Mouse (Mus musculus) left cerebral cortex, adult 2 months (tissue): ENCODE measurements around the gene Mrpl23. TPM values are rescaled to one million over a fixed set of nuclear protein-coding genes. Genes with fewer than 3 reads are reported as not detected.

Source experiments
- DNase-seq, 2 experiments: peaks; one replicate each; pipeline ENCODE4 v3.0.0; 2021 to 2022; ENCODE audit warnings: low spot score in 2 of 2, mixed read lengths in 1 of 2; ENCODE audit errors: extremely low spot score in 1 of 2
- H3K27ac ChIP-seq: fragments of 200-600 bp; 2 replicates; pipeline ENCODE4 v1.8.1; 2022
- H3K4me3 ChIP-seq: fragments of 200-600 bp; 2 replicates; pipeline ENCODE4 v1.8.1; 2022
- CTCF ChIP-seq: fragments of 200-600 bp; IDR thresholded peaks from 2 replicates; pipeline ENCODE4 v1.8.1; 2022; ENCODE audit warnings: antibody characterized with exemption, mild to moderate bottlenecking, moderate library complexity
- intact Hi-C: fragments of 180-260 bp; cut with DNase I; formaldehyde crosslinking; loops from one replicate; pipeline ENCODE4 v1.15.1; 2025
- total RNA-seq, 2 experiments: library from RNA; stranded (reverse); gene quantifications; 2 replicates each; pipeline ENCODE4 v1.2.3; 2021

Gene Mrpl23
- total RNA-seq, 2 experiments from 2014 or later: 4.7 to 6.7 TPM

- no peak for DNase-seq
- Histone ChIP-seq H3K4me3 (no peak overlapping the region), H3K27ac (no peak overlapping the region)
- intact Hi-C loops: no loop called here
- no peak for TF ChIP-seq CTCF
Measured at GRCm38 (mm10) chr7:142570565-142570964, 38.1 kb downstream of the Mrpl23 start.

GRCm38 (mm10) chr7:142571458-142572220 lies 39.2 kb downstream of the Mrpl23 start:
- intact Hi-C loops: no loop called here
- Histone ChIP-seq H3K4me3 (no peak overlapping the region), H3K27ac (no peak overlapping the region)
- DNase-seq: no peak
- no peak for TF ChIP-seq CTCF

- intact Hi-C loops: no loop called here
- Histone ChIP-seq H3K27ac (no peak overlapping the region), H3K4me3 (no peak overlapping the region)
- no peak for DNase-seq
- TF ChIP-seq CTCF: no peak
Measured at GRCm38 (mm10) chr7:142572343-142572742, 39.9 kb downstream of the Mrpl23 start.

- TF ChIP-seq CTCF: no peak
- H3K4me3 ChIP-seq: no peak overlapping the region
- no peak for DNase-seq
- H3K27ac ChIP-seq: no peak overlapping the region
- intact Hi-C loops: no loop called here
Measured at GRCm38 (mm10) chr7:142572992-142573391, 40.5 kb downstream of the Mrpl23 start.

GRCm38 (mm10) chr7:142574155-142574660 lies 41.7 kb downstream of the Mrpl23 start:
- intact Hi-C loops: no loop called here
- Histone ChIP-seq H3K27ac (no peak overlapping the region), H3K4me3 (no peak overlapping the region)
- no peak for DNase-seq
- no peak for TF ChIP-seq CTCF

GRCm38 (mm10) chr7:142574826-142575351 lies 42.4 kb downstream of the Mrpl23 start:
- Histone ChIP-seq H3K4me3 (no peak overlapping the region), H3K27ac (no peak overlapping the region)
- no peak for DNase-seq
- intact Hi-C loops: no loop called here
- no peak for TF ChIP-seq CTCF

- no peak for TF ChIP-seq CTCF
- no peak for DNase-seq
- no peak overlapping the region for H3K27ac ChIP-seq
- intact Hi-C loops: no loop called here
- H3K4me3 ChIP-seq: no peak overlapping the region
Measured at GRCm38 (mm10) chr7:142575491-142575890, 43.0 kb downstream of the Mrpl23 start.

GRCm38 (mm10) chr7:142575971-142576370 lies 43.5 kb downstream of the Mrpl23 start:
- intact Hi-C loops: no loop called here
- no peak overlapping the region for H3K4me3 ChIP-seq
- no peak for DNase-seq
- TF ChIP-seq CTCF: no peak
- H3K27ac ChIP-seq: no peak overlapping the region

- no peak overlapping the region for H3K4me3 ChIP-seq
- no peak for DNase-seq
- no peak overlapping the region for H3K27ac ChIP-seq
- TF ChIP-seq CTCF: no peak
- intact Hi-C loops: no loop called here
Measured at GRCm38 (mm10) chr7:142576472-142577326, 44.2 kb downstream of the Mrpl23 start.

- Histone ChIP-seq H3K4me3 (no peak overlapping the region), H3K27ac (no peak overlapping the region)
- no peak for TF ChIP-seq CTCF
- intact Hi-C loops: no loop called here
- DNase-seq: no peak
Measured at GRCm38 (mm10) chr7:142577806-142578423, 45.4 kb downstream of the Mrpl23 start.

- no peak; the same call in 1 of the 2 replicates for TF ChIP-seq CTCF
- no peak for DNase-seq
- no peak overlapping the region for H3K4me3 ChIP-seq
- intact Hi-C loops: no loop called here
- no peak overlapping the region for H3K27ac ChIP-seq
Measured at GRCm38 (mm10) chr7:142579069-142579468, 46.6 kb downstream of the Mrpl23 start.
